Mouse (Mus musculus) adrenal gland, adult 2 months (tissue): ENCODE measurements around the gene Fv1. TPM values are rescaled to one million over a fixed set of nuclear protein-coding genes. Genes with fewer than 3 reads are reported as not detected.
A peak's percentile ranks its signal among the peaks of the same experiment; 100 is the strongest.
"Not testable (repeated sequence)": the region's sequence is repeated elsewhere in the genome, so short reads cannot be mapped to it uniquely, and the experiment has no call there.

ENCODE experiments used
- DNase-seq: peaks from one replicate; pipeline ENCODE4 v3.0.0; 2021
- long read RNA-seq: library from polyadenylated mRNA; stranded (forward); transcript quantifications from one replicate; pipeline ENCODE4 v2.0.0, GENCODE M21; 2021
- polyA plus RNA-seq: library from polyadenylated mRNA; depleted of rRNA; stranded (reverse); fragments of >200 nt; gene quantifications from 2 replicates; pipeline ENCODE4 v1.2.3, GENCODE M21; 2012; rRNA removed
- total RNA-seq, 2 experiments: library from RNA; stranded (reverse); gene quantifications; 2 replicates each; pipeline ENCODE4 v1.2.3; 2021

Gene Fv1
- 10 to 100 TPM in 1 of 2 experiments, 1 to 10 TPM in 1; 7.8 to 11.7 TPM for total RNA-seq
- 0.50 and 0.75 TPM in 2 replicates for polyA plus RNA-seq
- long read RNA-seq, partial matches to known transcripts: 0 of 1 reads
- long read RNA-seq, other reads (novel, unspliced or antisense): 0 of 1 reads

DNA sequence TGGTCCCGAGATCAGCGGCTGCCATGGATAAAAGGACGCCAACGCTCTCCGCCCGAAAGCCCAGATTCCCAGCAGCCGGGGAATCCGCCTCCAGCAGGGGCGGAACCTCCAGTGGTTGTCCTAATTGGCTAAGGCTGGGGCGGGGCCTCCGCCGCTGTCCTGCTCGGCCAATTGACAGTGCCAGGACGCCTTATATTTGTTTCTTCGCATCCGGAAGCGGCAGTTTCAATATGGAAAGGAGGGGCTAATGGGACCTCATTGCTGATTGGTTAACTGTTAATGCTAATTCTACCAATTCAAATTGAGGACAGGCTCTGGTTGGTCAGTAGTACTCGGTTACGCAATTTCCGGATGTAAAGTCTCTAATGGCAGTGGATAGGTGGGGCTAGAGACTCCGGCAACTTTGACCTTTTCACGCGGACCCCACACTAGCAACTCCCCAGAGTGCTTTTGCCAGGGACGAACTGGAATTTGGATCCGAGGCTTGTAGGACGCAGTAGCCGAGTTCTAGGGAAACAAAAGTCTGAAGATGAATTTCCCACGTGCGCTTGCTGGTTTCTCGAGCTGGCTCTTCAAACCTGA is at the start of gene Fv1, which contains the start of gene Miip:
Fv1 (plus strand) TSS at position 530 of the 582 bp plus-strand sequence.
Miip (minus strand) TSS at position 367 of the 582 bp plus-strand sequence.
- peak; percentile 98 for DNase-seq

DNA sequence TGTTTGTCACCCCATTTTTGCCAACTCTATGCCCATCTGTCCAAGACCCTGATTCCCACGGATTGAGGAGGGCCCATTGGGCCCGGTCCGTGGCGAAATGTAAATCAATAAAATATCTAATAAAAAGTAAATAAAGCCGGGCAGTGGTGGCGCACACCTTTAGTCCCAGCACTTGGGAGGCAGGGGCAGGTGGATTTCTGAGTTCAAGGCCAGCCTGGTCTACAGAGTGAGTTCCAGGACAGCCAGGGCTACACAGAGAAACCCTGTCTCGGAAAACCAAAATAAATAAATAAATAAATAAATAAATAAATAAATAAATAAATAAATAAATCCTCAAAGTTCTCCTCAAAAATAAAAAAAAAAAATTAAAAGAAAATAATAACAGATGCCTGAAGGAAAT is 49.1 kb upstream of the Fv1 start:
- not testable (repeated sequence) for DNase-seq

DNA sequence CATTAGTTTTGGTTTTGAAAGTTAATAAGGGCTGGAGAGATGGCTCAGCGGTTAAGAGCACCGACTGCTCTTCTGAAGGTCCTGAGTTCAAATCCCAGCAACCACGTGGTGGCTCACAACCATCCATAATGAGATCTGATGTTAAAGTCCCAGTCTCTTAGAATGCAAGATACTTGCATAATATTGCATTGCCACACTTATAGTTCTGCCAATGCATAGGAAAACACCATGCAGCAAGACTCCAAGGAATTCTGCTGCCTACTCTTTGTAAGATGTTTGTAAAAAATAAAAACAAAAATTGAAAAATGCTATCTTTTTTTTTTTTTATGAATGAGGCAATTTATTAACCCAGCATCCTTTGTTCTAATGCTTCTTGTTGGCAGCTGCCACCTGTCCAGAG is 47.4 kb upstream of the Fv1 start:
- not testable (repeated sequence) for DNase-seq

DNA sequence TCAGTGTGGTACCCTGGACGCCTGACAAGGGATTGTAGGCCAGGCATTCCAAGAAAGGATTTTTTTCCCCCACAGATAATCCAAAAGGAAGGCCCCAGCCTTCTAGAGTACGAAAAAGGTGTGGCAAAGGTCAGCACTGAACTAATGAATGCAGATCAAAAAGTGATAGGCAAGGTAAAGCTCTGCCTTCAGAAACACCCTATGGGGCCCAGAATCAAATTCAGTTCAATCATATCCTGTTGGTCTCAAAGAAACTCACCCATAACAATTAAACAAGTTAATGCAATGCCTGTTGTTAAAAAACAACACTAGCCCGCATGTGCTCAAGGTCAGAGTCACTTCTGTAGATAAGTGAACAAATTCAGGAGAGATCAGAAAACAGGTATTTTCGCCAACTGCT is 44.4 kb upstream of the Fv1 start:
- DNase-seq: no peak

DNA sequence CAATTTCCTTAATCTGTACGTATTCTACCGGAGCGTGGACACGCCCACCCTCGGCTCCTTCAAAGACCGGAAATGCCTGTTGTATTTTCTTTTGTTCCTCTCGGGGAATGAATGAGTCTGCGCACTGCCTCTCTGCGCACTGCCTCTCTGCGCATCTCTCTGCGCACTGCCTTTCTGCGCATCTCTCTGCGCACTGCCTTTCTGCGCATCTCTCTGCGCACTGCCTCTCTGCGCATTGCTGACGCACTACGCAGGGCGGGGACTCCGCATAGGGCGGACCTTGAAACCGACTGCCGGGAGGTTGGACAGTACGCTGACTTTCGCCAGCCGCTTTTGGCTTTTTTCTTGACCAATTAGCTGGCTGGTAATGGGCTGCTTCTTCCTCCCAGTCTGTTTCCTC is 29.5 kb upstream of the Fv1 start:
- DNase-seq: peak; percentile 55

DNA sequence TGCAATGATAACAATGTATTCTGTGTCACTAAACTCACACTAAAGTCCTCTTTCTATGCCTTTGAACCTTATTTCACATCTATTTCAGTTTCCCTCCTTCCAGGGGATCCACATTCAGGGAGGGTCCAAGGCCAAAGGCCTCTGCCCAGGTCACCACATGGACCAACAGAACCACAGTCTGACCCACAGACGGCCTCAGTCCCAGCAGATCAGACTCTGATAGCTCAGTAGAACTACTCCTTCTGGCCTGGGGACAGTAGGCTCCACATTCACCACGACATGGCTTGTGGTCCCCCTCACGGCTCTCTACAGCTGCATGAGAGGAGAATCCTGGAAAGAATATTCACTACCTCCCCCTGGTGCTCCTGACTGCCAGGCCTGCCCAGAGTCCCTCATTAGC is 25.9 kb upstream of the Fv1 start:
- no peak for DNase-seq

DNA sequence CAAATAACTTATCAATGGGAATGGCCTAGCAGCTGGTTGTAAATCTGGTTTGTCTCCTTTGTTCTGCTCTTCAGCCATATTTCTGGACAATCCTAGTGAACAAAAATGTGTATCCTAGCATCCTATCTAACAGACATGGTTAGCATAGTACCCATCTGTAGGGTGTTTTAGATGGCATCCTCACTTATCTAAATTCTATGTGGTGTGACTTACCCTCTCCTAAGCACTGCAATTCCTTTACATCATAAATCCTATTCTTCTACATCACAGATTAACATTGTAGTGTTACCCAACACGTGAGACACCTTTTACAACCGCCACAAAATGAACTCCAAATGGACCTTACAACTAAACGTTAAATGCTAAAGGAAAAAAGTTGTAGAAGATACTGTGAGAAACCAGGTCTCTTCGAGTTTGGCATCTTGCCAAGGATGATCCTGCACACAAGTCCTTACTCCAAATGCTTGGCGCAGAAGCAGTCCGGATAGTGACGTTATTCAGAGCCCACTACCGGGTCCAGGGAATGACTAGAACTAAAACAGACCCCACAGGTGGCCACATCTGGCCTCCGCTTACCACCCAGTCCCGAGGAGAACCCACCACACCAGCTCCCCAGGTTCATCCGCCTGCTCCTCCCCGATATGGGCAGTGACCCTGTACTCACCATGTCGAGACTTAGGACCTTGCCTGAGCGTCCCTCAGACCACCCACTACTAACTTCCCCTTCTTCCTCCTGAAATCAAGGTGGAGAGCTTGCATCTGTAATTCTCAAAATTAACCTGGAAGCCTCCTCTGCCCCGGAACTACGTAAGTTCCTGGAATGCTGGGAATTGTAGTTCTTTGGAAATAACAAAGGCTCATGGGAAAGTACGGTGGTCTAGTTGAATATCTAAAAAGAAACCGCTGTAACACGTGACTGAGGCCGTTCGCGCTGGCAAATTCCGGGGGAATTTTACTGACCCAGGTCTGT is 20.9 kb upstream of the Fv1 start, which contains the start of gene Zfp933:
Zfp933 (minus strand) TSS at position 753 of the 970 bp plus-strand sequence.
- DNase-seq: peak; percentile 83

DNA sequence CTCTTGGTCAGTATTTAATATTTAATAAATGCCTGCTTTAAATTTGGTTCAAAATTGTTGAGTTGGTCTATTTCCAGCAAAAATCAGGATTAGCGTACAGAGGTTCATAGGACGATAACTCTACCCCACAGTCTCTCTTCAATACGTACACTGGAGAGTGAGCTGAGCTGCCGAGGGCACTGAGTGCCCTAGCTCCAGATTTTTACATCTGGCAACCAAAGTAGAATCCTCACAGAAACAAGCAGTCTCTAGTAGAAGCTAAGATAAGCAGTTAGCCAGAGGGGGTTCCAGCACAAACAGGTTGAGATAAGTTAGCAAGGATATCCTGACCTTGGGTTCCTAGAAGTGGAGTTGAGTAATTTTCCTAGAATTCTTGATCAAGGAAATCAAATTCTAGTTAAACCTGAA is 20.2 kb upstream of the Fv1 start:
- no peak for DNase-seq

DNA sequence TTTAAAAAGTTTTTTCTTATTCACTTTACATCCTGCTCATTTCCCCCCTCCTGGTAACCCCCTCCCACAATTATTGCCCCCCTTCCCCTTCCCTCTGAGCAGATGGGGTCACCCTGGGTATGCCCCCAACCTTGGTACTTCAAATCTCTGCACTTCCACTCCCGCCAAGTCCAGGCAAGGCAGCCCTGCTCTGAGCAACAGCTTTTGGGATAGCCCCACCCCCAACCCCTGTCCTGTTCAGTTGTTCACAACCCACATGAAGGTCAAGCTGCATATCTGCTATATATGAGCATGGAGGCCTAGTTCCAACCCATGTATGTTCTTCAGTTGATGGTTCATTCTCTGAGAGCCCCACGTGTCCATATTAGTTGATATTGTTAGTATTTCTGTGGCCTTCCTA is 18.0 kb upstream of the Fv1 start:
- no peak for DNase-seq

DNA sequence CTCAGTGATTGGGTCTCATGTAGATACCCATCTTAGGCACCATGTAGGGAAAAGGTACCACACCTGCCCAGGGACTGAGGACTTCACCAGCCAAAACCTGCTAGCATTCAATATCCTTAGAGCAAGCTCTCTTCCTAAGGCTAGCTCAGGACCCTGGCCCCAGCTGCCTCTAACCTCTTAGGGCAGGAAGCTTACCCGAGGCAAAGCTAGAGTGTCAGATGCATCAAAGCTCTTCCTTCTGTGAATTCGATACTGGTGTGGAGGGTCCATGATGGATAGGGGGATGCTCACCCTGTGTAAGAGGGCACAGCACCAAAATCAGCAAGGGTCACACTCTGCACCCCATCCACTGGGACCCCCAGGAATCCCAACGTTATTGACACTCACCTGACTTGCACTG is 6.7 kb upstream of the Fv1 start:
- no peak for DNase-seq

DNA sequence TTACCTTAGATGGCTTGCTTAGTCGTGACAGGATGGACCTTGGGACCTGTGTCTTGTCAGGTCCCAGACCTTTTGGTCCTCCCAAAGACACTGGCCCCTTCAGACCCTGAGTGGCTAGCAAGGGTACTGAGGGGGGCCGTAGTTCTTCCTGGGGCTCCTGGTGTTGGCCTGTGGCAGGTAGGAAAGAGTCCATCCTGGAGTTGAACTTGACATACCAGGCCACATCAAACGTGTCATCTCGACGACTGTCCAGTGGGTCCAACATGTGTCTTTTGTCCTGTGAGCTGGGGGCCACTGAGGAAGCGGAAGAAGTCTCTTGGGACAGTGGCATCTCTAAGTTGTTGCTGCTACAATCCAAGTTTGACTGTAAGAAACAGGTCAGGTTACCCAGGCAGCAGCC is 3.1 kb upstream of the Fv1 start:
- no peak for DNase-seq

DNA sequence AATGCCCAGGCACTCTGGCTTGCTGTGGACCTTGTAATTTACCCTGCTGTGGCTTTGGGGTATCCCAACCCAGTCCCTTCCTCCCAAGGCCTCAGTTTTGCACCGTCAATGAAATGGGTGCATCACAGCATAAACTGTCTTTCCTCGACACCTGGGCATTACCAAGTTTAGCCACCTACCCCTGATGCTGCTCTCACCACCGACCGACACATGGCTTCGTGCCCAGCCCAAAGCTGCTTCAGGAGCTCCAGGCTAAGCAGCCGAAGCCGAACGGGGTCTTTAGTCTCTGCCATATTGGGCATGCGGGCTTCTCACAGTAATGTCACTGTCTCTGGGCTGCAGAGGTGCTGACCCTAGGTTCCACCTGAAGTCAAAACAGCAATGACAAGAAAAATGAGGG is 2.7 kb upstream of the Fv1 start:
- no peak for DNase-seq

DNA sequence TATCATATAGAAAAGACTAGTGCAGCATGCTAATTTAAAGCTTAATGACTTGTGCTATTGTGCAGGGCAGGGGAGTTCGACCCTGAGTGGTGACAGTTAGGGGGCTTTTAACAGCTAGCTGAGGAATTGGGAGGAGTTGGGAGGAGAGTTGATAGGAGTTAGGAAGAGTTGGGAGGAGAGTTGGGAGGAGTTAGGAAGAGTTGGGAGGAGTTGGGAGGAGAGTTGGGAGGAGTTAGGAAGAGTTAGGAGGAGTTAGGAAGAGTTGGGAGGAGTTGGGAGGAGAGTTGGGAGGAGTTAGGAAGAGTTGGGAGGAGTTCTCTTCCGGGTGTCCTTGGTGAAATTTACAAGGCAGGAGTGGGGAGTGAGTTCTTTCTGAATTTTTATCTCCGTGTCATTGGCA is 2.0 kb upstream of the Fv1 start:
- DNase-seq: not testable (repeated sequence)

DNA sequence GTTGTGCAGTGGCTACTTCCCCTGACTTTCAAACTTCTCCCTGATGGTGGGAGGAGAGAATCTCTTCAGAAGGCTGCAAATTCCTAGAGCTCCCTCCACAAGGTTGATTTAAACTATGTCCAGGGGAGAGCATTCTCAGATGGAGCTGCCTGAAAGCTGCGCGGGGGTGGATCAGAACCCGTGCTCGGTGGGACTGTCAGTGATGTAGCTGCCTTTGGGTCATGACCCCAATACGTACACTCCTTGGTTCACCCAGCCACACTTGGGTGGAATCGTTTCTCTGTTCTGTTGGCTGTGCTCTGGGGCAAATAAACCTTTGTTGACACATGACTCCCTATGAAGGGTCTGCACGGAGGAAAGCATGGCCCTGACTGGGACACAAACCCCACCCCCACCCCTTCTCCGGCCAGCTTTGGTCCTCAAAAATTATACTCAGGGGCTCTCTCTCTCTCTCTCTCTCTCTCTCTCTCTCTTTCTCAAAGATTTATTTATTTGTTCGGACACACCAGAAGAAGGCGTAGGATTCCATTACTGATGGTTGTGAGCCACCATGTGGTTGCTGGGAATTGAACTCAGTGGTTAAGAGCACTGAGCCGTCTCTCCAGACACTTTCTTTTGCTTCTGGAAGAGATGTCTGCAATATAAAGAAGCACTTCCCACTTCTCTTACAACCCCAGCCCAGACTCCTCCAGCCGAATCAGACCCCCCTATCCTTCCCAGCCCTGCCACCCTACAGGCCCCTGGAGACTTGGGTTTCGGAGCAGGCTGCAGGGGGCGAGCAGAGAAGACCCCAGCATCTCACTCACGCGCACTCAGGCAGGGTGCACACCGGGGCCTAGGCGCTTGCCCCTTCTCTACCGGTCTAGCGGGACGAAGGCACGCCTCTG is 973 bp upstream of the Fv1 start:
- DNase-seq: no peak

DNA sequence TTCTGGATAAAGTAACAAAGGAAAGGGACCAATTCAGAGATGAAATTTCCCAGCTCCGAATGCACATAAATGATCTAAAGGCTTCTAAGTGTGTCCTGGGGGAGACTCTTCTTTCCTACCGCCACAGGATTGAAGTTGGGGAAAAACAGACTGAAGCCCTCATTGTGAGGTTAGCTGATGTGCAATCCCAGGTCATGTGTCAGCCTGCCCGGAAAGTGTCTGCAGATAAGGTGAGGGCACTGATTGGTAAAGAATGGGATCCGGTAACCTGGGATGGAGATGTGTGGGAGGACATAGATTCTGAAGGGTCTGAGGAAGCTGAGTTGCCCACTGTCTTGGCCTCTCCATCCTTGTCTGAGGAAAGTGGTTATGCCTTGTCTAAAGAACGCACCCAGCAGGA is 459 bp downstream of the Fv1 start:
- DNase-seq: no peak

DNA sequence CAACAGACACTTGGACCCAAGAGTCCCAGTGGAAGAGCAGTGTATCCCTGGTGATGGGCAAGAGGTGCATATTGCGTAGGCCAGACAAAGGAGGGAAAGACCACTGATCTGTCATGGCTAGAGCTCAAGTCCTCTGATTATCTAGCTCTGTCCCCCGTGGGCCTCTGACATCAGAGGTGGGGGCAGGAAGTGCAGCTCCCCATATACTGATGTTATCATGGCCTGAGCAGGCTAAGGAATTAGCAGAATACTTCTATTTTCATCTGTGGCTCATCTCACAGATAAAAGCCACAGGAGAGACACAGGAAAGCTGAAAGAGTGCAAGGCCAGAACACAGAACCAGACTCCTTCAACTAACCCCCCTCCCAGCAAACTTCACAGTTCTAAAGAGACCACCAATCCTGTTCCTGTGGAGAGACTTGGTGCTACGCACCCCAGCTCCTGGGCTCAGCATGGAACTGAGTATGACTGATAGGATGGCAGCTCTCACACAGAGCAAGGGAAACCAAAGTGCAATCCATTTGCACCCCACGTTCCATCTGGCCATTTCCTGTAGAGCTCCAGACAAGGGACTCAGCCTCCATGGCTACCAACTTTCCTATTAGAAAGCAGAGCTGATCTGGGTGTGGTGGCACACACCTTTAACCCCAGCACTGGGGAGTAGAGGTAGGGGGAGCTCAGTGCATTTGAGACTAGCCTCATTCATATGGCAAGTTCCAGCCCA is 7.2 kb downstream of the Fv1 start:
- DNase-seq: no peak

DNA sequence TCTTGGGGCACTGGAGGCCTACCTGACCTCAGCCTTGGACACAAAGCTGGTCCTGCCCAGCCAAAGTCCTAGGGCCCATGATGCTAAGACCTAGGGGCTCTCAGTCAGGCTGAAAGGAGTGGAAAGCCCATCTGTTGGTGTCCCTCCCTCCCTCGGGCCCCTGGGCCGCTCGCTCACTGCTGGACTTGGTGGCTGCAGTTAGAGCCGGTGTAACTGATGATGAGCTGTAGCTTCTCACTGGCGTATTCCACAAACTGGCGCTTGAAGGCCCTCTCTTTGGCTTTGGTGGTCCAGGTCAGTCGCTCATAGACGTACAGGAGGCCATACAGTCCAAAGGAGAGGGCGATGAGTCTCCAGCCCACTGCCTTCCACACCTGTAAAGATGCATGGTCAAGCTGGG is 9.8 kb downstream of the Fv1 start:
- no peak for DNase-seq

DNA sequence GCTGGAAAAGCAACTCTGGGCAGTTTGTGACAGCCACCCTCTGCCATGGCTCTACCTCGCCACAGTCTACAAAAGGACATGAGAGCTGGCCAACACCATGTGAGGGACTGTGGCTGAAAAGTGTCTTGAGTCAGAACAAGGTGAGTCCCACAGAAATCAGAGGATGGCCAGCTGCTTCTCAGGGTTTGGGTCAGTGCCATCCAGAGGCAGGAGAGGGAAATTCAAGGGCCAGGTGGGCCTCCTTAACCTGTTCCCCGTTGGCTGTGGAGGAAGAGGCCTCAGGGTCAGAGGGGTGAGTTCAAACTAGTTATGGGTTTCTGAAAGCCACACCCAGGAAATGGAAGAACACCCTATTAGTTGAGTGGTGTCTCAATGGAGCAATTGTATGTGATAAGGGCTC is 10.7 kb downstream of the Fv1 start:
- no peak for DNase-seq

DNA sequence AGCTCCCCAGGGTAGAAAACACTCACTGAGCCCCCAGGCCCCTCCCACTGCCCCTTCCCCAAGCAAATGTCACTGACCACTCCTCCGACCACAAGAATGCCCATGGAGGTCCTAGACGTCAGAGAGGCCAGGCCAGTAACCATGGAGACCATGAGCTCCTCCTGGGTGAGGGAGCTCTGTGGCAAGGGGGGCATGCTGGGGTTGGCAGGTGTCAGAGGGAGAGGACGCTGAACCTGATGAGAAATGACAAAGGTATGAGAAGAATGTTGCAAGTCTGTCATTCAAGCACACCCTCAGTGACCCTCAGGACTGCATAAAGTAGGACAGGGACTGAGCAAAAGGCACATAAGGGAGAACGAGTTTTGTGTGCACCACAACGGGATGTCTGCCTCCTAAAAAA is 11.1 kb downstream of the Fv1 start:
- no peak for DNase-seq

DNA sequence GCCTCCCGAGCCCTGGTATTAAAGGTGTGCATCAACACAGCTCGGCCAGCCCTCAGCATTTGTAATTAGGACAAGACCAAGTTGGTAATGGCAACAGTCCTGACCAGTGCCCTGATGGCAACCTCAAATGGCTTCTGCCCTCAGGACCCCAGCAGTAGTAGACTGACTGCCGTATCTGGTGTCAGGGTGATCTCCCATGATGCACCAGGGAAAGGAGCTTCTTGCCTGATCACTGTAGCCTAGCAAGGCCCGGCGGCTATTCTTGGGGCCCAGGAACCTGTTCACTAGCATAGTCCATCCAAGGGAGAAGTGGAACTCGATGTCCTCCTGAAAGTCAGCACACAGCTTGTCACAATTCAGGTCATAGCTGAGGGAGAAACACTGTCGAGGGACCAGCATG is 13.0 kb downstream of the Fv1 start:
- no peak for DNase-seq

DNA sequence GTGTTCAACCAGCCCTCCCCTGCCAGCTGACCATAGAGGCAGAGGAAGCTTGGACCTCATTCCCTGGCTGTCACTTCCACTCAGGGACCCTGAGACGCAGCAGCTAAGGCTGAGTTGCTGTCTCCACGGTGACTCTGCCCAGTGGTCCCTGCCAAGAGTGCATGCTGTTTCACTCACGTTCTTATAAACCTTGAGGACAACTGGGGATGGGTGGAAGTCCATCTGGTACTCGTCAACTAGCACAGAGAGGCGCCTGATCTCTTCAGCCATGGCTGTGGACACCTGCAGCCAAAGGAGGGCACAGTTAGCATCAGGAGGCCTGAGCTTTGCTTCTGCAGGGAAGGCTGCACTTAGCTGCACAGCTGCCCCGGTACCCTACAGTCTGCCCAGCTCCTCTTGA is 14.3 kb downstream of the Fv1 start:
- DNase-seq: no peak
